Mouse (Mus musculus) B cell, adult 2 months (primary cell): Measurements from ENCODE around the gene Naaladl2.
"Not testable (repeated sequence)": the region's sequence is repeated elsewhere in the genome, so short reads cannot be mapped to it uniquely, and the experiment has no call there.

Source experiments
- DNase-seq, 2 experiments: peaks; one replicate each; pipeline ENCODE4 v3.0.0; 2022

Gene Naaladl2

DNA sequence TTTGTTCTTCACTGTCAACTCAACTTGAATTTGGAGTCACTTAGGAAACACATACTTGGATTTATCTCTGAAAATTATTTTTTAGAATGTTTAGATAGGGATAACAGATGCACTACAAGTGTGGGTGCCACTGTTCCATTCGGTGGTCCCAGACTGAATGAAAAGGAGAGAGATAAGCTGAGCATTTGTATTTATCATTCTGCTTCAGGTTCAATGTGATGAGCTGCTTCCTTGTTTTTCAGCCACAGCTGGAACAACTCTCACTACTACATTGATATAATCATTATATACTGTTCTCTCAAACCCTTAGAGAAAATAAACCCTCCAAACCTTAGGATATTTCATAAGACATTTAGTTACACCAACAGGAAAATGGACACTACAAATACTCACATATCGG lies 918.6 kb downstream of the Naaladl2 start:
- DNase-seq = no peak

DNA sequence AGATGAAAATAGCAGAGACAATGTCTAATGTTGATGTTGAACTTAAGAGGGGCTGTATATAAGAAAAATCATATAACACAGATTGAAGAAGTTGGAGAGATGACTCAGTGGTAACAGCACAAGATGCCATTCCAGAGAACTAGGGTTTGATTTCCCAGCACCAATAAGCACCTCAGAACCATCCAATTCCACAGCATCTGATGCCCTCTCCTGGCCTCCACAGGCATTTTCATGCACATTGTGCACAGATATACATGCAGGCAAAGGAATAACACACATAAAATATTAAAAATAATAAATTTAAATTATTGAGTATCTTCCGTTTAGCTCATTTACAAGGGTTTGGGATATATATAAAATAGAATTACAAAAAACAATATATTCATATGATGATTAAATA lies 926.6 kb downstream of the Naaladl2 start:
- no peak for DNase-seq

DNA sequence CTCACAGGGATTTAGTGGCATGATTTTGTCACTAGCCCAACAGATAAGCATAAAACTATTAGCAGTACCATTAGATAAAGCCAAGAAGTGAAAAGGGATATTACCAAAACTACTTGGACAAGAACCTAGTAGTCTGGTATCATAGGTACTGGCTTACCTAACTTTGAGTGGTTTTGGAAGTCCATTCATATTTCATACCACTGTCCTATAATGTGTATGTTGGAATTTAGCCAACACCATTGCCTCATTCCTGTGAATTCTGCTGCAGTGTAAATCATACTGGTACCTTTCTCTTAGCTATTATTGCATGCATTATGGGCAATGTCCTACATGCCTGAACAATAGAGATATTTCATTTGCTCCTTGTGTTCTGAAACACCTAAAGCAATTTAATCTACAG lies 977.5 kb downstream of the Naaladl2 start:
- DNase-seq = no peak

DNA sequence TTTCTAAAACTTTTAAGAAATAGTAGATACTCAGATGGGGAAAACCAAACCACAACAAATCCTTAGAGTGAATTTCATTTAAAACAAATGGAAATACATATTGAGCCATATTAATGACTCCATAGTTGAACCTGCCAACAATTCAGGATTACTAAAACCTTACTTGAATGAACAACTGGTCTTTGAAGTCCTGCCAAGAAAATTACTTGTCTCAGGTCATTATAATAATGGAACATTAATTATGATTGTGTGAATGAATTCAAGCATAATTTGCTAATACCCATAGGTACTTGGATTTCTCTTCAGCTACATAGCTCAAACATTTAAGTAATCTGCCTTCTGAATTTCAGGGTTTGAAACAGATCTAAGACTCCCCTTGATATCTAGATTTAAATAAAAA lies 980.1 kb downstream of the Naaladl2 start:
- DNase-seq = no peak

DNA sequence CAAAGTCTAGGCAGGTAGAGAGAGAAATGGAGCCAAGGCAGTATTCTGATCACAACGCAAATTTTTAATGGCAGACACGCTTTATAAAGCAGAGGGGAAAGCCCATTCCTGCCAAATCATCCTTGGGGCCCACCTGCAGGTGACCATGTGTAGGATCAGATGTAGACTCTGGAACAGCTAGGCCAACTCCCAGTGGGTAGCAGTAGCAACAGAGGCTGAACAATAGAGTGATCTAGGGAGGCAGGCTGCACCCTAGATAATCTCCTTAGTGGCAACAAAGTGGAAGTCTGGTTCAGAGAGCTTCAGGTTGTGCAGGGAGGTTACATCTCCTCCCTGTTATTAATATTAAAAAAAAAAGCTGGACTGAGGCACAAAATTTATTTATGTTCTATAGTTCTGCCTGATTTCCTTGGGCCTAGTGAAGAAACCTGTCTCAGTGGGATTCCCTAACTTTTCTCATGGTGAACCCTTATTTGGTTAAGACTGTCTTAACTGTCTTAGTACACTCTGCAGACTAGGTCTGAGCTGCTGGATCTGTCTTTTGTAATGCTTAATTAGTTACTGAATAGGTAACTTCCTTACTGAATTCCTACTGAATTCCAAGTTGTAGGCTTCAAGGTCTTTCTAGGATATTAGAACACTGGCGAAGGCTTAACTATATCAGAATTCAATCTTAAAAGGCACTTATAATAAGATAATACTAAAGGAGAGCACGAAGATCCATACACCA lies 992.8 kb downstream of the Naaladl2 start:
- not testable (repeated sequence) for DNase-seq

DNA sequence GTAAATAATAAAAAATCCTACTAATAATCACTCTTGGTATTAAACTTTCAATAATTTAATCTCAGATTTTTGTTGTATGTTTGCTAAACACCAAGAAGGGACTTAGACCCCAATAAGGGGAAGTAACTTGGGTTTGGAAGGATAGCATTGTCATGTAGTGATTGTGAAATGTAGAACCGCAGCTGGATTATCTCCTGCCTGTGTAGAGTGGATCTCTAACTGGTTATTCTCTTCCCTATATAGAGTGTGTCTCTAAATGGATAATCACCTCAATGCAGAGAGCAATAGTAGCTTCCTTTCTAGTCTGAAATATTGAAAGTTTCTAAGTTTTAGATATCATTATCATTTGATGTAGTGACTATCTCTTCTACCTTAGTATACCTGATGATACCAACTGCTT lies 1001.3 kb downstream of the Naaladl2 start:
- no peak for DNase-seq

DNA sequence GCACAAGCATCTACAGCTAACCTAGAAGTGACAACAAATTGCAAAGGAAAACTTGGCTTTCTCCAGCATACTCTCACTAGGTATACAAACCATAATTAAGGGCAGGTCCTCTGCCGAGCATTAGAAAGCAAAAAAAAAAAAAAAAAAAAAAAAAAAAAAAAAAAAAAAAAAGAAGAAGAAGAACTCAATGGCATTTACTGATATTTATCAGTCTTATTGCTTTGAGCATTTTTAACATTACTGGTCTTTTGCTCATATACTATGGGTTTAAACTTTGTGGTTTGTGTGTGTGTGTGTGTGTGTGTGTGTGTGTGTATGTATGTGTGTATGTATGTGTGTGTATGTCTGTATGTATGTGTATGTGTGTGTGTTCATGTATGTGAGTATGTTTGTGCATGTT lies 1006.1 kb downstream of the Naaladl2 start:
- no peak for DNase-seq

DNA sequence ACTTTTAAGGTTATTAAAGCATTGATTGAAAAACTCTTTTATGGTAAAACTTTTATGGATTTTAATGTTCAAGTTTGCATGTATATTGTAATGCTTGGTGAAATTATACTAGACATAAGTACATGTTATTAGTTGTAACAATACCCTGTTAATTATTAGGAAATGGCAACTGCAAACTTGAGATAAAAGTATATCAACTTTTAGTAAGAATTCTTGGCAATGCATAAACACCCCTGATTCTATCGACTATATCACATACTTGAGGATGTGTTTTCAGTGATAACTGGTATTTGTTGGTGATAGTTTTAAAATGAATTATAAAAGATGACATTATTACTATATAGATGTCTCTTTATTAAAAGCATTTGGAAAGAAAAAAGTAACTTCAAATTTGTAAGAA lies 1017.9 kb downstream of the Naaladl2 start:
- DNase-seq = no peak

DNA sequence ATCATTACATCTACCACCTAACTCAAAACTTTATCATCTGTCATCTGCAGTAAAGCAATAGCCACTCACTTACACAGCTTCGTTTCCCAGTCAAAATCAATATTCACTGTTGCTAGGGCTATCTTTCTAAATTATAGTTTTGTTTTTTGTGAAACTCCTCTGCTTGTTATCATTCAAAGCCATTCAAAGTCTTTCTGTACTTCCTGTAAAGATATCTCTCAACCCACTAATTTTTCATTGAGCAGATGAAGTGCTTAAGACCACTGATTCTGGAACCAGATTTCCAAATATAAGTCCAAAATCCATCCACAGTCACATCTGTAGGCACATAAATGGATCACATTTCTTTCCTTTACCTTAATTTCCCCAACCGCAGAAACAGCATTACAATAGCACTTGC lies 1020.0 kb downstream of the Naaladl2 start:
- DNase-seq = no peak

DNA sequence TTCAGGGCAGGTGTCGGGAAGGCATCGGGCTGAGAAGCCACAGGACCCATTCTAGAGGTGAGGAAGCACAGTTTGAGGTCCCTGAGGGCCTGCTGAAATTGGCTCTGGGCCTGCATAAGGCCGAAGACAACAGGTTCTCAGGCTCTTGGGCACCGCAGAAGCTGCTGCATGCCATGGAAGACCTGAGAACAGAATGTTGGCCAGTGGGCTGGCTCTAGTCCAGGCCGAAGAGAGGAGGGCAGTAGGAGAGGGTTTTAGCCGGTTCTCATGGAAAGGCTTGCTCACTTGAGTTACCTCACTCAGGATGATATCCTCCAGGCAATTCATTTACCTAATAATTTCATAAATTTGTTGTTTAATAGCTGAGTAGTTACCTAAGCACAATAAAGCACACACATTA lies 1025.9 kb downstream of the Naaladl2 start:
- no peak for DNase-seq

DNA sequence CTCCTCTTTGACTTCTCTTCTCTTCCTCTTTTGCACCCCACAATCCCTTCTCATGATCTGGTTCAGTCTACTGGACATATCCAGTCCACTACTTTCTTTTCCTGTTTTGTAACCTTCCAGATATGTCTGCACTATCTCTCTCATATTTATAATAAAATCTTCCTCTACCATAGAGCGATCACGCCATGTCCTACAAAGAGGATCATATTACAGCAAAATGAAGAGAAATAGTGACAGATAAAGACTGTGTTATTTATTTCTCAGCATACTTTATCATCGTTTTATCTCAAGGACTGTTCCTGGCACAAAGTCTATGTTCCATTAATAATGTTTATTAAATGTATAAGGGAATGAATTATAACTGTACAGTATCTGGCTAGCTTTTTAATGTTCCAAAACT lies 1029.2 kb downstream of the Naaladl2 start:
- DNase-seq = no peak

DNA sequence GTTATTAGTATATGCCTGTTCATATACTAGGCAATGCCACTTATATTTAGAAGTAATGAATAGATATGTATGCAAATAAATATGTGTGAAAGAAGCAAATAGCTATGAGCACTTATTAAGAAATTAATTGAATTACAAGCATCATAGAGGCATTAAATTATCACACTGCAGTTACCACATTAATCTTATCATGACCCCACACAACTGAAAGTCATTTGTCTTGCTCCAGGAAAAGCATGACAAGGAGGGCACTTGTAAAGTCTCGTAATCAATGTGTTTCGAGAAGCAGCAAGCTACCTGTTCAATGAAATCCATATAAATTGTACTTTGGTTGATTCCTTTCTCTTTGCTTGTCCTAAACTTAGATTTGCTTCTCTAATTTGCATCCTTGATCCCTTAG lies 1030.7 kb downstream of the Naaladl2 start:
- DNase-seq = no peak

DNA sequence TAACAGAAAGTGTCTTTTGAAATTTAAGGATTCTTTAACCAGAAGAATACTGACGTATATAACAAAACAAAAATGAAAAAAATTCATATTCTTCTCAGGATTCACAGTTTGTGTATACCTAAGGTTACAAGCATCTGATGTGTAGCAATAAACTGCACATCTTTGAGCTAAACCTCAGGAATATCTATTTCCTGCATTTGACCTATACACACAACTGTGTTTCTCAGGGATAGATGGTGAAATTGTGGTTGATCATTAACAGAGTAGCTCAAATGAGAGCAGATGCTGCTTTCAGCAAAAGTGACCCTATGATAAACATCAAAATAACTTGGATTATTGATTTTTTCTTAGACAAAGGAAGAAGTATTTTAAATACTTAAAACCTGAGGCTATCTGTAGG lies 1037.7 kb downstream of the Naaladl2 start:
- DNase-seq = no peak

DNA sequence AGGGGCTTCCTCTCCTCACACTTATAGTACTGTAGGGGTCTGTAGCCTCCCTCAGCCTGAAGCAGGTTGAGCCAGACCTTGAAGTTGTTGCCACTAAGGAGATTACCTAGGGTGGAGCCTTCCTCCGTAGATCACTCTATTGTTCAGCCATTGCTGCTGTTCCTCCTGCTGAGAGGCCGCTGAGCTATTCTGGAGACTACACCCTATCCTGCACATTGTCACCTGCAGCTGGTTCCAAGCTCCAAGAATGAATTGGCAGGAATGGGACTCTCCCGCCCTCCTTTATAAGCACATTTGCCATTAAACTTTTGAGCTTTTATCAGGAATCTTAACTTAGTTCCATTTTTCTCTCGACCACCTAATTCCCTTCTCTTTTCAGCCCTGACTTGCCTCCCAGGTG lies 1064.3 kb downstream of the Naaladl2 start:
- no peak for DNase-seq

DNA sequence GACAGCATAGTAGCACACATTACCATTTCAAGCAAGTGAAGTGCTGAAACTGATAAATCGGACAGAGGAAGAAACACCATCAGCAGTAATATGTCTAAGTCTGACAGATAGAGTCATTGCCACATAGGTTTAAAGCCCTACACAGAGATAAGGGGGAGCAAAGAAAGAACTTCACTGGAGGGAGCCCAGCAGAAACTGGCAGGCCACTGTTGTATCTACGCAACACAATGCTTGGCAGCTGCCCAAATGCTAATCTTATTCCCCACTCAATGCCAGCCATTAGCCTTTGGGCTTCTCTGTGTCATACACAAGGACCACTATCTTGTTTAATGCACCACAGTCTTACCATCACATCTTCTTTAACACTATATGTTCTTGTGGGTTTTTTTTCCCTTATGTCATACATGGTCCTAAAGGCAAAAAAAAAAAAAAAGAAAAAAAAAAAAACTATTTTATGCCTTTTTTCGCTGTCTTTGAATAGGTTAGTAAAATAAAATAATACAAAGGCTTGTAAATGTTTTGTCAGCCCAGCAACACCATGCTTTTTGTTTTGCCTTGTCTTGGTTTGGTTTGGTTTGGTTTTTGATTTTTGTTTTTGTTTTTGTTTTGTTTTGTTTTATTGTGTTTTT lies 1072.8 kb downstream of the Naaladl2 start:
- DNase-seq = no peak

DNA sequence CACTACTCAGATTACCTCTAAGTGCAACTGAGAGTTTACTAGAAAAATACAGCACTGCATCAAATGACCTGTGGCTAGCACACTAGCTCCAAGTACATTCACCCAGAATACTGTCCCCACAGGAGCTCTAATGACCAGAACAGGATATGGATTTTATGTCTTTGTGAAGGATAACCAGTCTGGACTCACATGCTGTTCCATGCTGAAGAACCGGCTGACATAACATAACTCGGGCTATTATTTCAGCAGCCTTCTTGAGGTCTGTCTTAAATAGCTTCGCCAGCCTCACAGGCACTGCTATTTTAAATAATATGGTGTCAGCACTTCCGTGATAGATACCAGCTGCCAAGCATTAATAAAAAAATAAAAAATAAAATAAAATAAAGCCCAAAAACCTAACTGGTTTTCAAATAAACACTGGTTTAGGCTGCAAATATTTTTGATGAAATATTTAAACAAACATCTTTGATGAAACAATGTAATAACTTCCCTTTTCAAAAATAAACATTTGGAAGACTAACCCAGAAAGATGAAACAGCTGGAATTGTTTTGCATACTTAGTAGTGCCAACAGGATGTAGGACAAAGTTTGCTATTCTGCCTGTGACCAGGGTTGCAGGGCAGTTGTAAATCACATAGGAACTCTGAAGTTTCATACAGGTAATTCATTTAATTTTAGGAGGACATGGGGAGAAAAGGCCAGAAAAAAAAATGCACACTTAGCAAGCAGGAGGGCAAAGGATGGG lies 1073.5 kb downstream of the Naaladl2 start:
- DNase-seq = no peak

DNA sequence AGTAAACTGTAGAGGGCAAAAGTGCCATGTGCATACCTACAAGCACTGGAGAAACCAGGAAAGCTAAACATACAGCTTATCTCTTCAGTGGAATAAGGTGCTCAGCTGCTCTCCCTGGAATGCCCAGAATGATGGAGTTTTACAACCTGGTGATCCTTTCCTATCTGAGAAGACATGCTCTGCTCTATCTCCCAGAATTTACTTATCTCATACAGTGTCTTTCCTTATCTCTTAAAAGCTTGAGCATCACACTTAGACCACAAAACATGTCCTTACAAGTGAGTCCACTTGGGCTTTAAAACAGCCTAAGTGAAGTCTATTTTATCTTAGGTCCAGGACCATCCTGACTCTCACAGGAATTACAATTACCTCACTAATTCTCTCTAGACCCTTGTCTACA lies 1095.8 kb downstream of the Naaladl2 start:
- DNase-seq = no peak

DNA sequence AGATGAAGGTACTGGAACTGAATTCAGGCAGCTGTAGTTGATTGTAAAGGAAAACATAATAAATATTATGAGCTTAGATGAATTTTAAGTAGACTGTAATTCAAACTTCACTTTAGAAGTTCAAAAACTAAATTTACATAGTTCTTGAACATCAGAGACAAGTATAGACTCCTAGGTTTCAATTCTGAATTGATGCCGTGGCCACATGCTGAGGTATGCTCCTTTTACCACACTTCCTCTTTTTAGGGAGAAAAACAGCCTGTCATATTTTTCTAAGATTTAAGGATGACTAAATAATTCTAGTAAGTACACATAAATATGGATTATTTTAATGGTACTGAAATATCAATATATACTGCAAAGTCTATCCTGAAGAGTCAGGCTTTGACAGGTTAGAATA lies 1142.3 kb downstream of the Naaladl2 start:
- DNase-seq = no peak

DNA sequence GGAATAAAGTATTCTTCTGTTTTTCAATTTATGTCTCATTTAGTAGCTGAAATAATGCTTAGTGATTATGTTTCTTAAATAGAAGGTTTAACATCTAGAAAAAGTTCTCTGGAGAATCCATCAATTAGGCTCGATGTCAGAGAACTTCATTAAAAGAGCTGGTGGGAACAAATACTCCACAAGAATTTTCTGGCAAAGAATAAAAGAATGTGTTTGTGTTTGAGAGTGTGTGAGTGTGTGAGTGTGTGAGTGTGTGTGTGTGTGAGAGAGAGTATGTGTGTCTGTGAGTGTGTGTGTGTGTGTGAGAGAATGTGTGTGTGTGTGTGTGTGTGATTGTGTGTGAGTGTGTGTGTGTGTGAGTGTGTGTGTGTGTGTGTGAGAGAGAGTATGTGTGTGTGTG lies 1170.3 kb downstream of the Naaladl2 start:
- no peak for DNase-seq

DNA sequence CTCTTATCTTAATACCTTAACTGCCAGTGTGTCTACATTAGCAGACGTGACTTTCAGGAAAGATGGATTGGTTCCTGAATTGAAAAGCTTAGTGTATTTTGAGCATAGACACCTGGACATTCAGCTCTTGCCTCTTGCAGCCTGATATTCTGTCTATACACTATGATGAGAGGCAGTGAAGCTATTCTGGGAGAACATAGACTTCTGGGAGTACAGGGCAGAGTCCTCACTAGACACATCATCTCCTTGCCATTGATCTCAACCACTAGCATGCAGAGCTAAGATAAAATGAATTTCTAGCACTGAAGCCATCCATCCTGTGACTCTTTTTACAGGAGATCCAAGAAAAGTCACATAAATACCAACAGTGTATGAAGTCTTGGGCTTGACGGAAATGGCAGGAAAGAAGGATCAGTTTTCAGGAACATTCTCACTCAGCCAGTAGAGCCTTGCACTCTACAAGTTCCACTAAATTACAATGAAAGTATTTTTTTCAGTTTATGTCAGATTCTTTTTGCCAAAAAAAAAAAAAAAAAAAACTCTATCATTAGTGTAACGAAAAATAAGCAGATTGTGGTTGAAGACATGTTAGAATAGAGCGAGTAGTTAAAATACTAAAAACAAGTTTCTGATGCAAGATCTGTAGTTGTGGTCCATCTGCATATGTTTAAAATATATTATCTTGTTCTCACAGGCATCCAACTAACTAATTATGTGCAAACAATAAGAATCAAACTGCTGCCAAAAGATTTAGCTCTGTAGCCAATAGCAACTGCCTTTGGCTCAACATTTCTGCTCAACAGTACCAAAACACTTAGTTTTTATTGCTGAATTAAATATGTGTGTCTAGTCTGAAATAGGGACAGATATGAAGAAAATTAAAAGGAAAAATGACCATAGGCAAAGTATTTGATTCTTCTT lies 1171.1 kb downstream of the Naaladl2 start:
- DNase-seq = no peak

DNA sequence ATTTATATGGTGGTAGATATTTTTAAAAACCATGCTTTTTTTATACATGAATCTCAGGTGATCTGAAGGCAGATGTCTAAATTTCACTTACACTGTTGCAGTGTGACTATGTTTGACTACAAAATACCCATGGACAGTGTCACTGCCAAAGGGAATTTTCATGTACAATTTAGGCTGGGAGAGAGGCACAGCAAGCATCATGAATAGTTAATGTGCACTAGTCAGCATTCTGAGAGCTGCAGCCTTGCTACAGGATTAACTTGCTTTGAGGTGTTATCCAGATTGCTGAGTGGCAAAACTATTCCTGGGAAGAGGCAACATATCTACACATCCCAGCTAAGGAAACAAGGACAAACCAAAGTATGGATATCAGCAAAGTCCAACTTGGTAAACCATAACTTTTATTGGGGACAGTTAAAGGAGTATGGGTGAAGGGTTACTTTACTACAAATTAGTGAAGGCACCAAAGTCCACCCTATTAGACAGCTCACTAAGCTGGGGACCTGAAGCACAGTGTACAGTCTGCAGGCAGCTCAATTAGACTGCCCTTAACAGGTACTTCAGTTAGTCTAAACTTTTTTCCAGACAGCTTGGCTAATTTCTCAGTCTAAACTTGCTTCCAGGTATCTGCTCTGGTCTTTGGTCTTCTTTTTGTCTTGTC lies 1181.0 kb downstream of the Naaladl2 start:
- no peak for DNase-seq

DNA sequence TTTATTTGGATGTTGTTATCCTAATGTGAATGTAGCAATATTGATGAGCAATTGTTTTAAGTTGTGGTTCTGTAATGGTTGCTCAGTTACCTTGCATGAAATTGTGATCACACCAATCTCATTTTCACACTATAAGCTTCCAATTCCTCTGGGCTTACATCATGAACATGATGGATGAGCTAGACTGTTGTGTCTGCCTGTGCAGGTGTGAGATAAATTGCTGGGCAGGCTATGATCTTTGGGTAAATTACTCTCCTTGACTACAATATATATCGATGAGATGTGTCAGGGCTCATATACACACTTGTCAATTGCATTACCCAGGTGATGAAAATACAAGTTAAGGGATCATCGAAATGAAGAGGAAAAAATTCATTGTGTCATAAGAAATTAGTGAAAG lies 1197.9 kb downstream of the Naaladl2 start:
- DNase-seq = no peak

DNA sequence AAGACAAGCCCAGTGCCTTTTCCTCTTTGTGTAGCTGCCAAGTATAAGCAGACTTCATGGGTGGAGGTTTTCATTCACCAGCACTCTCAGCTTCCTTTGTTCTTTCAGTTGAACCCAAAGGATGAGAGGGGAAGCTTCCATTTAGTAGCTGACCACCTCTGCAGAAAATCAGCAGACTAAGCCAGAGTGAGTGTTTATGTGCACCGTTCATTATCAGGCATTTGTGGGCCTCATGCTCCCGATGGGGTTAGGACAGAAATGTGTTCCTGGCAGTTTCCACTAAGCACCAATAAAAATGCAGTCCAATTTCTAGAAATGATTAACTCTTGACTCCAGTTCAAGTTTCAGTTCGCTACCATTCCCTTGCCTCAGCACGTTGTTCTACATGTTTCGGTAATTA lies 1206.8 kb downstream of the Naaladl2 start:
- DNase-seq = no peak
